Mouse (Mus musculus): ENCODE results near the gene Gm3045. TPM values are rescaled to one million over a fixed set of nuclear protein-coding genes. Genes with fewer than 3 reads are reported as not detected.

The Gm3045 gene
- polyA plus RNA-seq, 1 experiment from 2014 or later = not detected

- H3K27ac ChIP-seq (replicated peaks) = no peak overlapping the region
- ATAC-seq (ENCODE audit: extremely low read depth, insufficient number of reproducible peaks, low FRiP score, low TSS enrichment) = no peak
- H3K4me1 ChIP-seq = peaks cover 15% of the 10 kb centered on the region
- no peaks in the 10 kb centered on the region for H3K36me3 ChIP-seq
- H3K27me3 ChIP-seq (replicated peaks) = peaks cover 28% of the 10 kb centered on the region
- 0 out of 2 replicates have a peak overlapping the region, but pooled peaks have one; percentile 3 for H3K9ac ChIP-seq
- peaks cover 5% of the 10 kb centered on the region; the same call in 1 of the 2 replicates for H3K9me3 ChIP-seq
- H3K4me2 ChIP-seq = no peak overlapping the region
- WGBS = 26% methylated on average over 13 of the region's 13 CpGs
- H3K4me3 ChIP-seq = no peak overlapping the region
Observed at GRCm38 (mm10) chr13:56418685-56419483, 7.5 kb upstream of the Gm3045 start.

GRCm38 (mm10) chr13:56419538-56419937, 6.9 kb upstream of the Gm3045 start:
- no peak overlapping the region for H3K4me2 ChIP-seq
- H3K4me3 ChIP-seq = no peak overlapping the region
- H3K27me3 ChIP-seq (replicated peaks) = peaks cover 34% of the 10 kb centered on the region
- H3K36me3 ChIP-seq = no peaks in the 10 kb centered on the region
- H3K9me3 ChIP-seq = no peaks in the 10 kb centered on the region
- no peak overlapping the region for H3K9ac ChIP-seq
- H3K27ac ChIP-seq (replicated peaks) = no peak overlapping the region
- peaks cover 15% of the 10 kb centered on the region for H3K4me1 ChIP-seq
- WGBS = 63% methylated on average over 6 of the region's 6 CpGs
- no peak for ATAC-seq (ENCODE audit: extremely low read depth, insufficient number of reproducible peaks, low FRiP score, low TSS enrichment)

DNA sequence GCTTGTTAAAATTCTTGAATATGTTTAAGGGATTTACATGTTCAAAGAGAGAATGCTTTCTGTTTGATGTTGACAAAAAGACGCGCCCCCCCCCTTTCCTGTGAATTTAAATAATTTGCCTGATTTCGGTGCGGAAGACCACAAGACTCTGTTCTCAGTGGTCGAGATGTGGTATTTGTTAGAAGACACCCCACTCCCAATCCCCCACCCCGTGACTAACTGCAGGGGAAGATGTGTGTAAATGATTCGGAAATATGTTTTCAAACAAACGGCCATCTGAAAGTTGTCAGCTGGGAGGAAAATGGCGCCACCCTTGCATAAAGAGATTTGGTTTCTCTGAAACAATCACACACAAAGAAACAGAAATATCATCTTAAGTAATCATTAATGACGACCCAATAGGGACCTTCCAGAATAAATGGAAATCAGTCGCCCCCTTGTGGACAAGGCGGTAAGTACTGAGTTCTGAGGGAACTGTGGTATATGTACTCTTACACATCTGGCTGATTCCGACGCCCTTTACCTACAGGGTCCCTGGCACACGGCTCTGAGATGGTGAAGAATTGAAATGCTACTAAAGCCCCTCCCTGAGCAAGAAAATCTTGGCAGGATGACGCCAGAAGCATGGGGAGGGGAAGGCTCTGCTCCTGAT, 4.2 kb upstream of the Gm3045 start:
- Histone ChIP-seq H3K36me3 (no peaks in the 10 kb centered on the region), H3K27me3 (replicated peaks) (peaks cover 58% of the 10 kb centered on the region), H3K9me3 (no peaks in the 10 kb centered on the region), H3K4me3 (no peak overlapping the region), H3K4me1 (peaks cover 15% of the 10 kb centered on the region), H3K4me2 (peak overlapping the region; percentile 10), H3K27ac (replicated peaks) (no peak overlapping the region), H3K9ac (no peak overlapping the region)
- no peak for ATAC-seq (ENCODE audit: extremely low read depth, insufficient number of reproducible peaks, low FRiP score, low TSS enrichment)
- 21% methylated on average over 16 of the region's 16 CpGs for WGBS

GRCm38 (mm10) chr13:56425931-56426330, 463 bp upstream of the Gm3045 start:
- Histone ChIP-seq H3K4me3 (no peak overlapping the region), H3K4me2 (no peak overlapping the region), H3K4me1 (no peaks in the 10 kb centered on the region), H3K36me3 (no peaks in the 10 kb centered on the region), H3K27ac (replicated peaks) (no peak overlapping the region), H3K9me3 (no peaks in the 10 kb centered on the region), H3K27me3 (replicated peaks) (peaks cover 81% of the 10 kb centered on the region), H3K9ac (no peak overlapping the region)
- no peak for ATAC-seq (ENCODE audit: extremely low read depth, insufficient number of reproducible peaks, low FRiP score, low TSS enrichment)
- 68% methylated on average over 7 of the region's 7 CpGs for WGBS

GRCm38 (mm10) chr13:56428724-56429500, 2.5 kb downstream of the Gm3045 start:
- Histone ChIP-seq H3K4me1 (no peaks in the 10 kb centered on the region), H3K9me3 (no peaks in the 10 kb centered on the region), H3K4me2 (no peak overlapping the region), H3K9ac (no peak overlapping the region), H3K27me3 (replicated peaks) (peaks cover 74% of the 10 kb centered on the region), H3K27ac (replicated peaks) (no peak overlapping the region), H3K36me3 (no peaks in the 10 kb centered on the region), H3K4me3 (no peak overlapping the region)
- 30% methylated on average over 16 of the region's 16 CpGs for WGBS
- no peak for ATAC-seq (ENCODE audit: extremely low read depth, insufficient number of reproducible peaks, low FRiP score, low TSS enrichment)

- peaks cover 77% of the 10 kb centered on the region for H3K27me3 ChIP-seq (replicated peaks)
Observed at GRCm38 (mm10) chr13:56432496-56432895, 6.1 kb downstream of the Gm3045 start.

GRCm38 (mm10) chr13:56433466-56433865, 7.1 kb downstream of the Gm3045 start:
- Histone ChIP-seq H3K9me3 (no peaks in the 10 kb centered on the region), H3K27me3 (replicated peaks) (peaks cover 77% of the 10 kb centered on the region), H3K36me3 (no peaks in the 10 kb centered on the region), H3K9ac (no peak overlapping the region), H3K27ac (replicated peaks) (no peak overlapping the region), H3K4me3 (no peak overlapping the region), H3K4me1 (peaks cover 7% of the 10 kb centered on the region), H3K4me2 (no peak overlapping the region)
- WGBS = 13% methylated on average over 10 of the region's 10 CpGs
- ATAC-seq (ENCODE audit: extremely low read depth, insufficient number of reproducible peaks, low FRiP score, low TSS enrichment) = no peak

More at GRCm38 (mm10) chr13:56432496-56432895, 6.1 kb downstream of the Gm3045 start:
- H3K27ac ChIP-seq (replicated peaks) = no peak overlapping the region
- 82% methylated on average over 11 of the region's 12 CpGs for WGBS
- H3K4me1 ChIP-seq = no peaks in the 10 kb centered on the region
- H3K9me3 ChIP-seq = no peaks in the 10 kb centered on the region
- H3K4me3 ChIP-seq = no peak overlapping the region
- H3K4me2 ChIP-seq = no peak overlapping the region
- no peak overlapping the region for H3K9ac ChIP-seq
- no peak for ATAC-seq (ENCODE audit: extremely low read depth, insufficient number of reproducible peaks, low FRiP score, low TSS enrichment)
- H3K36me3 ChIP-seq = no peaks in the 10 kb centered on the region

GRCm38 (mm10) chr13:56434311-56434751, 7.9 kb downstream of the Gm3045 start:
- H3K4me2 ChIP-seq = no peak overlapping the region
- WGBS = 63% methylated on average over 9 of the region's 9 CpGs

GRCm38 (mm10) chr13:56435615-56436287, 9.4 kb downstream of the Gm3045 start:
- WGBS = 52% methylated on average over 10 of the region's 10 CpGs
- H3K27me3 ChIP-seq (replicated peaks) = peaks cover 79% of the 10 kb centered on the region
- H3K27ac ChIP-seq (replicated peaks) = no peak overlapping the region
- ATAC-seq (ENCODE audit: extremely low read depth, insufficient number of reproducible peaks, low FRiP score, low TSS enrichment) = no peak
- H3K4me2 ChIP-seq = no peak overlapping the region
- H3K36me3 ChIP-seq = no peaks in the 10 kb centered on the region
- no peak overlapping the region for H3K9ac ChIP-seq
- H3K4me1 ChIP-seq = peaks cover 12% of the 10 kb centered on the region
- no peak overlapping the region for H3K4me3 ChIP-seq
- H3K9me3 ChIP-seq = no peaks in the 10 kb centered on the region

More at GRCm38 (mm10) chr13:56434311-56434751, 7.9 kb downstream of the Gm3045 start:
- Histone ChIP-seq H3K27ac (replicated peaks) (no peak overlapping the region), H3K9me3 (no peaks in the 10 kb centered on the region), H3K4me3 (no peak overlapping the region), H3K9ac (no peak overlapping the region), H3K36me3 (no peaks in the 10 kb centered on the region), H3K4me1 (peaks cover 12% of the 10 kb centered on the region), H3K27me3 (replicated peaks) (peaks cover 79% of the 10 kb centered on the region)
- ATAC-seq (ENCODE audit: extremely low read depth, insufficient number of reproducible peaks, low FRiP score, low TSS enrichment) = no peak

DNA sequence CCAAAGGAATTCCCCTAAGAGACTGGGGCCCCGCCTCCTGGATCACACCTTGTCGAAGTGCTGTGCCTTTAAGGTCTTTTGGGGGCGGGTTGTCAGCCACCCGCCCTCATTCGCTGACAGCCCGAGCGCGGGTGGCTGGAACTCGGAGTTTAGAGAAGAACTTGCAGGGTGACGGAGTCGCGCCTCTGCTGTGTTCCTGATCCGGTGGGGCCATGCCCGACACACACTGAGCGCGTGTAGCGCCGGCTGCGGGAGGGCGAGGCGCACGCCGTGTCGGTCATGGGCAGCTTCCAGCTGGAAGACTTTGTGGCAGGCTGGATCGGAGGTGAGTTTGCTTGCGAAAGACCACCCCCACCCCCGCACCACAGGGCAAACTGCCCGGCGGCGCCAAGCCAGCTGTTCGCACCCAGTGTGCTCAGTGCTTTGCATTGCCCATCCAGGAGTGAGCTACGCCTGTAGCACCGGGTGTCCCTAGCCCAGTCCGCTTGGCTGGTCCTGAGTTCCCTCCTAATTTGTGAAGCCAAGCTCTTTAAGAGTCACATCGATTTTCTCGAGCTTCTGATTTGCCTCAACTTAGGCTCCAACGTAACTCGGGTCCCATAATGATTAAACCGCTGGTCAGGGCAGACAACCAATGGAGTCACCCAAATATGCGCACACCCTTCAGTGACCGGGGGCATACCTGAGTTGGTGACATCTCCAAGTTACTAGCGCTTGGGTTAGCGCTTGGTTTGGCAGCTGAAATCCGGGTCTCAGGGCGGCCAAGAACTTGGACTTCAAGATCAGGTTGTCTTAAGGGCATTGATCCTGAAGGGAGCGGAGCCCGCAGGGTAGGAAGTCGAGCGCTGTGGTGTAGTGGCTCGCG, 12.0 kb downstream of the Gm3045 start, which contains the start of gene Slc25a48:
Gene Slc25a48, plus strand, starts transcription at position 145 of the 865 bp plus-strand sequence.
- H3K4me3 ChIP-seq = peak within 1 kb of the TSS; percentile 49
- H3K36me3 ChIP-seq = no peaks in the 10 kb centered on the region
- WGBS = 5% methylated on average over 51 of the region's 51 CpGs
- H3K27me3 ChIP-seq (replicated peaks) = peaks cover 82% of the 10 kb centered on the region
- no peak; the same call in 1 of the 2 replicates for ATAC-seq (ENCODE audit: extremely low read depth, insufficient number of reproducible peaks, low FRiP score, low TSS enrichment)
- peaks cover 12% of the 10 kb centered on the region for H3K4me1 ChIP-seq
- peak within 1 kb of the TSS; percentile 75 for H3K4me2 ChIP-seq
- H3K9ac ChIP-seq = peak within 1 kb of the TSS; percentile 56
- no peak within 1 kb of the TSS for H3K27ac ChIP-seq (replicated peaks)
- no peaks in the 10 kb centered on the region for H3K9me3 ChIP-seq
